Mouse (Mus musculus) thymus, postnatal 36 days (tissue): Measurements from ENCODE around the gene Gm10230.
"Not testable (repeated sequence)": the region's sequence is repeated elsewhere in the genome, so short reads cannot be mapped to it uniquely, and the experiment has no call there.

Experiments
- DNase-seq, 2 experiments: peaks; one replicate each; pipeline ENCODE4 v3.0.0; 2022; ENCODE audit warnings: mixed read lengths in 2 of 2

The Gm10230 gene

GRCm38 (mm10) chrX:27494782-27495181 lies at the start of gene Gm10230:
Gm10230 (minus strand) TSS chrX:27494882.
- DNase-seq: not testable (repeated sequence)
